19 mouse cellular contexts compared by ENCODE assay signal in the genomic region with DNA sequence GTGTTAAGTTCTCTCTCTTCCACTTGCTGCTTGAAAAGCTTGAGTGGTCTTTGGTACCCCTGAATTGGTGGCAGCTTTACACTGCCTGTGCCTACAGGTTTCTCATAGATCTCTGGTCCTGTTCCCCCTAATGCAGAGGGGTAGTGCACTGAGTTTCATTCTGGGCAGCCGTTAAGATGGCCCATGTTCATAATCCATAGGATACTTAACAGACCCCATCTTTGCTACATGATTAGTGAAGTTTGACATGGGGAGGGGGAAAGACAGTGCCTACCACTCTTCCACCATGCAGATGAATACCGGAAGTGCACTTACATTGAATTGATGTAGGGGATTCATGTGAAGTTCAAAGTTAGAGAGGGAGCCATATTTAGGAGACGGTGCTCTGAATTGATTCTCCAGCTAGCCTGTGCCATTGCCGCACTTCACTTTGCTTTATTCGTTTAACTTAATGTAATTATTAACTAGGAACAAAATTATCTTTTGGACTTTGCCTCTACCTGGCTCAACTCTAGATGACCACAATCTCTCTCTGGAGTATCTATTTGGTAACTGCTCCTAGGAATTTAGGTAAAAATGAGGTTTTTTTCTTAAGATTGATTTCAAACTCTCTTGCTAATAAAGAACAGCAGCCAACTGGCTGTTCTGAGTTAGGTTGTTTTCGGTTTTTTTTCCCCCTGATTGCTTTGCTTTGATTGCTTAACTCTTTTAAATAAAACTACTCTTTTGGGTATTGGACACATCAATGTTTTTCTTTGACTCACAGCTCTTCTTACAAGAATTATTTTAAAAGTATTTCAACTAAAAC.
"Had no signal": no experiment of that assay in that cellular context is flagged by ENCODE, and none has a peak within 500 bp of the region (broad histone marks: within the 10 kb centered on the region; RNA-seq: fewer than 3 reads in every experiment).

No protein-coding gene starts in this region.

- H3K27me3 ChIP-seq: hindbrain, embryonic 15.5 days; limb, embryonic 12.5 days; limb, embryonic 15.5 days; lung, embryonic 15.5 days; megakaryocyte, embryonic 14.5 days; midbrain, embryonic 13.5 days; neural tube, embryonic 12.5 days; neural tube, embryonic 15.5 days; stomach, embryonic 15.5 days had no signal

- H3K27ac ChIP-seq: hindbrain, embryonic 15.5 days; limb, embryonic 12.5 days; limb, embryonic 15.5 days; lung, embryonic 15.5 days; midbrain, embryonic 10.5 days; midbrain, embryonic 13.5 days; neural tube, embryonic 12.5 days; neural tube, embryonic 15.5 days; stomach, embryonic 15.5 days had no signal

- H3K36me3 ChIP-seq: hindbrain, embryonic 15.5 days; limb, embryonic 12.5 days; limb, embryonic 15.5 days; midbrain, embryonic 10.5 days; midbrain, embryonic 13.5 days; neural tube, embryonic 12.5 days; neural tube, embryonic 15.5 days; stomach, embryonic 15.5 days had no signal

- H3K9me3 ChIP-seq: hindbrain, embryonic 15.5 days; limb, embryonic 12.5 days; limb, embryonic 15.5 days; lung, embryonic 15.5 days; megakaryocyte, embryonic 14.5 days; midbrain, embryonic 10.5 days; midbrain, embryonic 13.5 days; neural tube, embryonic 12.5 days; neural tube, embryonic 15.5 days; stomach, embryonic 15.5 days had no signal

- H3K4me2 ChIP-seq: hindbrain, embryonic 15.5 days; limb, embryonic 12.5 days; limb, embryonic 15.5 days; lung, embryonic 15.5 days; midbrain, embryonic 13.5 days; neural tube, embryonic 12.5 days; neural tube, embryonic 15.5 days; stomach, embryonic 15.5 days had no signal

- H3K9ac ChIP-seq: hindbrain, embryonic 15.5 days; limb, embryonic 12.5 days; limb, embryonic 15.5 days; lung, embryonic 15.5 days; midbrain, embryonic 13.5 days; neural tube, embryonic 12.5 days; neural tube, embryonic 15.5 days; stomach, embryonic 15.5 days had no signal

- H3K4me1 ChIP-seq: hindbrain, embryonic 15.5 days; limb, embryonic 12.5 days; limb, embryonic 15.5 days; lung, embryonic 15.5 days; megakaryocyte, embryonic 14.5 days; midbrain, embryonic 10.5 days; midbrain, embryonic 13.5 days; neural tube, embryonic 12.5 days; neural tube, embryonic 15.5 days; stomach, embryonic 15.5 days had no signal

- ATAC-seq: midbrain, embryonic 13.5 days had no signal

- DNase-seq: kidney, postnatal 25 days; left cerebral cortex, postnatal 4 days; lung, adult 18-20 months; lung, postnatal 10 days; lung, postnatal 36 days; right cerebral cortex, adult 18-20 months; right cerebral cortex, postnatal 14 days; right cerebral cortex, postnatal 4 days; thymus, postnatal 25 days had no signal

- H3K4me3 ChIP-seq: hindbrain, embryonic 15.5 days; limb, embryonic 12.5 days; limb, embryonic 15.5 days; lung, embryonic 15.5 days; megakaryocyte, embryonic 14.5 days; midbrain, embryonic 10.5 days; midbrain, embryonic 13.5 days; neural tube, embryonic 12.5 days; neural tube, embryonic 15.5 days; stomach, embryonic 15.5 days had no signal
